Mouse (Mus musculus) liver, adult 2 months (tissue): ENCODE measurements at regions not wholly inside any gene's neighbourhood (a gene's known extent, or its start where the extent isn't known, plus 50 kb on each side); places are given as distances from the start of the nearest gene placed in this dataset.

Experiments
- CTCF ChIP-seq: fragments of 200-500 bp; IDR thresholded peaks from 2 replicates; pipeline ENCODE4 v1.5.1; 2011; ENCODE audit warnings: low read depth, low read length, control low read depth
- POLR2A ChIP-seq: fragments of 200-500 bp; IDR thresholded peaks from 2 replicates; pipeline ENCODE4 v1.6.1; 2011; ENCODE audit warnings: low read length, control low read depth; ENCODE audit not compliant: insufficient read depth; ENCODE audit errors: extremely low read depth

DNA sequence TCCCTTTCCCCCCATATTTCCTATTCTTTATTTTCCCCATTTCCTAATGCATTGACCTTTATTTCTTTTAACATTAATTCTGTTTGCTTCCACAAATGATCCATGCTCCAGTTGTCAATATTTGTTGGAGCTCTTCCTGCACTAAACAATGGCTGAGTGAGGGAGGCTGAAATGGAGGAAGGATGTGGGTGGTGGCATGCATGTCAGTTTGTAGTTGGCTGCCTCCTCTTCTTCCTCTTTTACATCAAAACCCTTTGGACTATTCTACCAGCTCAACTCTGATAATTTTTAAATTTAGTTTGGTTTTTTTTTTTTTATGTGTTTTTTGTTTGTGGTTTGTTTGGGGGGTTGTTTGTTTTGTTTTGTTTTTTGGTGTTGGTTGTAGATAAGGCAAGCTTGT lies 313.5 kb upstream of the Meis1 start:
- no peak for TF ChIP-seq CTCF
- TF ChIP-seq POLR2A, result no peak
